Mouse (Mus musculus): ENCODE results near the gene Arhgef7.

DNA sequence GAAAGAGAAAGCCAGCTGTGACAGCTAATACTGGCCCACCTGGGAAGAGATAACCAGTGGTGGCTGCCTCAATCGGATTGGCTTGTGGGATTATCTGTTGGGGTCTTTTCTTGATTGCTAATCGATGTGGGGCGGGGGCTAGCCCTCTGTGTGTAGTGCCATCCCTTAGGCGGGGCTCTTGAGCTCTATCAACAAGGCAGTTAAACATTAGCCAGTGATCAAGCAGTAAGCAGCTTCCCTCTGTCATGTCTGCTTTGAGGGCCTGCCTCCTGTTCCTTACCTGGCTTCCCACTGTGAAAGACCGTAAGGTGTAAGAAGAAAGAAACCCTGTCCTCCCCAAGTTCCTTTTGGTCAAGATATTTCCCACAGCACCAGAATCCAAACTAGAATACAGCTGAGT lies 17.1 kb upstream of the Arhgef7 start:
- TF ChIP-seq CTCF (IDR thresholded peaks at IDR 0.05; ENCODE audit: low read depth, low read length) (0 out of 2 replicates have a peak, but pooled peaks have one; percentile 5), POLR2A (IDR thresholded peaks at IDR 0.05; ENCODE audit: extremely low read depth, insufficient read depth, low read length) (no peak)

Data from liver, adult 2 months (tissue).